Mouse (Mus musculus) stomach, embryonic 15.5 days (tissue): Measurements from ENCODE around the gene Dazap2. TPM values are rescaled to one million over a fixed set of nuclear protein-coding genes. Genes with fewer than 3 reads are reported as not detected.
A peak's percentile ranks its signal among the peaks of the same experiment; 100 is the strongest.

Experiments
- ATAC-seq: fragments of 200-750 bp; cut with Nextera tagmentation; 2 replicates; pipeline ENCODE4 v1.8.0; 2017; ENCODE audit warnings: low read depth, moderate number of reproducible peaks, moderate TSS enrichment; ENCODE audit not compliant: insufficient read depth, low FRiP score
- H3K27ac ChIP-seq: fragments of 300-500 bp; sonication (generic); 2 replicates; pipeline ENCODE4 v1.5.1; 2015; ENCODE audit warnings: mild to moderate bottlenecking, inconsistent platforms
- H3K27me3 ChIP-seq: fragments of 300-500 bp; sonication (generic); replicated peaks from 2 replicates; pipeline ENCODE4 v1.6.1; 2015; ENCODE audit warnings: inconsistent platforms
- H3K36me3 ChIP-seq: fragments of 300-500 bp; sonication (generic); 2 replicates; pipeline ENCODE4 v1.6.1; 2015; ENCODE audit warnings: inconsistent platforms
- H3K4me1 ChIP-seq: fragments of 300-500 bp; sonication (generic); 2 replicates; pipeline ENCODE4 v1.6.1; 2015; ENCODE audit warnings: inconsistent platforms
- H3K4me2 ChIP-seq: fragments of 300-500 bp; sonication (generic); 2 replicates; pipeline ENCODE4 v1.6.1; 2015; ENCODE audit warnings: mild to moderate bottlenecking, inconsistent platforms
- H3K4me3 ChIP-seq: fragments of 300-500 bp; sonication (generic); replicated peaks from 2 replicates; pipeline ENCODE4 v1.5.1; 2015; ENCODE audit warnings: inconsistent platforms
- H3K9ac ChIP-seq: fragments of 300-500 bp; sonication (generic); 2 replicates; pipeline ENCODE4 v1.6.1; 2015; ENCODE audit warnings: inconsistent platforms
- H3K9me3 ChIP-seq: fragments of 300-500 bp; sonication (generic); 2 replicates; pipeline ENCODE4 v1.6.1; 2016; ENCODE audit warnings: inconsistent platforms
- WGBS: fragments of 180-500 bp; shearing (Covaris S2); methylation state at CpG from one replicate; pipeline ENCODE4 v1.1.7; 2015; 5-methylcytosine and 5-hydroxymethylcytosine counted together
- microRNA-seq: library from miRNA; unstranded; fragments of <30 nt; microRNA quantifications from one replicate; pipeline ENCODE4, GENCODE M21; 2016
- polyA plus RNA-seq: library from polyadenylated mRNA; unstranded; fragments of >200 nt; fragmentation: Nextera tagmentation; extraction: Ambion mirVana; gene quantifications from 2 replicates; pipeline ENCODE4 v1.2.1, GENCODE M21; 2015

The Dazap2 gene
- polyA plus RNA-seq, 1 experiment from 2014 or later, result 194 TPM

DNA sequence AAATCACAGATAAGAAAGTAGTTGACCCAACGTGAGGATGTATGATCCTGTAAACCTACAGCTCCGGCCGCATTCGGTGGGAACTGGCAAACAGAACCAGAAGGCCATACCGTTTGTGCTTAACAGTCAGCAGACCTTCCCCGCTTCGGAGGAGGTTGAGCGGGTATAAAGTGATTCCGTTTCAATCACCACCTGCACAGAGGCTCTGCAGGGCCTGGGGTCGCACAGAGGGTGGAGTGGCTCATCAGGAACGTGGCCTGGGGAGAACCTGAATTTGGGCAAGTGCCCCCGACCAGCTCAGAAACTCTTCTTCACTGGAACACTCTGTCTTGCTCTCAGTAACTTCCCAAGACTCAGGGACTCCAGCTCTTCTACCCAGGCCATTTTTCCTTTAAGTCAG lies 51.7 kb downstream of the Dazap2 start:
- Histone ChIP-seq H3K9ac (no peak overlapping the region), H3K9me3 (no peaks in the 10 kb centered on the region), H3K27ac (0 out of 2 replicates have a peak overlapping the region, but pooled peaks have one; percentile 16), H3K4me3 (no peak overlapping the region), H3K4me2 (peak overlapping the region; percentile 9), H3K27me3 (no peaks in the 10 kb centered on the region), H3K4me1 (peaks cover 18% of the 10 kb centered on the region), H3K36me3 (no peaks in the 10 kb centered on the region)
- WGBS, result 25% methylated on average over 12 of the region's 12 CpGs
- ATAC-seq, result no peak

DNA sequence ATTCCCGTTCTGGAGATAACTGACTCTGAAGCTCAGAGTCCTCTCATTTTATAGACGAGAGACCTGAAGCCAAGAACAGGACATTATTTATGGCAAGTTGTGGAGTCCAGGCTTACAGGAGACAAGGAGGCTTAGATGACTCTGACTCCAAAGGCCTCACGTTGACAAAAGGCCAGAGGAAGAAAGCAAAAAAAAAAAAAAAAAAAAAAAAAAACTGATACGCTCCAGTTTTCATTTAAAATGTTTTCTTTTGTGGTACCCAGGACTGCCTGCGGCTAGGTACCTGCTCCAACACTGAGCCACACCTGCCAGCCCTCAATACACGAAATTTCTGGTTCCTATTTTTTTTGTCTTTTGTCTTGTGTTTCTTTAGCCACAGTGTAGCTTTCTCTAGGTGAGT lies 52.3 kb downstream of the Dazap2 start:
- H3K9ac ChIP-seq, result no peak overlapping the region
- no peak overlapping the region for H3K4me3 ChIP-seq
- no peaks in the 10 kb centered on the region for H3K36me3 ChIP-seq
- ATAC-seq, result no peak
- H3K4me2 ChIP-seq, result 0 out of 2 replicates have a peak overlapping the region, but pooled peaks have one; percentile 12
- H3K27me3 ChIP-seq, result no peaks in the 10 kb centered on the region
- H3K27ac ChIP-seq, result no peak overlapping the region
- H3K9me3 ChIP-seq, result no peaks in the 10 kb centered on the region
- WGBS, result 47% methylated on average over 6 of the region's 6 CpGs
- peaks cover 18% of the 10 kb centered on the region for H3K4me1 ChIP-seq

DNA sequence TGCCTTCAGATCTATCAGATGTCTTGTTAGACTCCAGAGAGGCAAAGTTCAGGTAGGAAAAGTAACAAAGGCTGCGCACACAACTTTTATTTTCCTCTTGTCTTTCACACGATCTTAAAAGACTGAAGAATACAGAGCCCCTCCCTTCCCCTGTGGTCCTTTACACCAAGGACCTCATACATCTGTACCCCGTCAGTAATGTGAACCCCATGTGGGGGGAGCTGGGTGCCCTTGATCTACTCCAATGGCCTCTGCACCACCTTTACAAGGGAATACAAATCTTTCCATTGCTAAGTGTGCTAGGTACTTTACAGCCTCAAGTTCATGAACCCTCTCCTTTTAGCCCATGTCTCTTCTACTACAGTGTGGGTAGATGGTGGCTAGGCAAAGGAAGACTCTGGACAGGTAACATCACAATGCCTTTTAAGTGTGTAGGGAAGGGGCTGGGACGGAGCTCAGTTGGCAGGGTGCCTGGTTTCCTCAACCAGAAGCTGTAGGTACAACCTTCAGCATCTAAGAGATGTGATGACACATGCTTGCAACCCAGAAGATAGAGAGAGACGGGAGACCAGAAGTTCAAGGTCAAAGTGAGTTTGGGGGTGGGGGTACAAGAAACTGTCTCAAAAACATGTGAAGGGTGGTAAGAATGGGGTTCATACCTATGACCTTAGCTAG lies 52.9 kb downstream of the Dazap2 start:
- no peak for ATAC-seq
- H3K9me3 ChIP-seq, result no peaks in the 10 kb centered on the region
- H3K9ac ChIP-seq, result no peak overlapping the region
- no peak overlapping the region for H3K27ac ChIP-seq
- H3K27me3 ChIP-seq, result no peaks in the 10 kb centered on the region
- H3K4me2 ChIP-seq, result 0 out of 2 replicates have a peak overlapping the region, but pooled peaks have one; percentile 12
- WGBS, result 72% methylated on average over 5 of the region's 5 CpGs
- no peak overlapping the region for H3K4me3 ChIP-seq
- no peaks in the 10 kb centered on the region for H3K36me3 ChIP-seq
- H3K4me1 ChIP-seq, result peaks cover 18% of the 10 kb centered on the region

DNA sequence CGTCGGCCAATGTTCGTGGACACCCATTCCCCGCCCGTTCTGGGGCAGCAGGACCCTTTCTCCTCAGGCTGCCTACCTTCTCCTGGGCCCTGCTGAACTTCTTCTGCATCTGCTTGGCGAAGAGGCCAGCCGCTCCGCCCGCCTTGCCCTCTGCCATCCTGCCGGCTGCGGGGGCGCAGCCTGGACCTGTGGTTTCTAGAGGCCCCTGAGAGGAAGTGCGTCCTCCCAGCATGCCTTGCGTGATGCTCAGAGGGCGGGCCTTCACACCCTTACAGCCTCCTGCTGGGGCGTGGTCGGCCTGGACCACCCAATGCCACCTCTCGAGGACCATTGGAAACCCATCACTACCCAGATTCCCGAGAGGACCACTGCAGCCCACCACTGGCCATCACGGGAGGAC lies 54.2 kb downstream of the Dazap2 start, which contains the start of gene Bin2:
Gene Bin2, minus strand, starts transcription at position 217 of the 400 bp plus-strand sequence.
- Histone ChIP-seq H3K4me3 (no peak within 1 kb of the TSS; the same call in 1 of the 2 replicates), H3K36me3 (no peaks in the 10 kb centered on the region), H3K4me1 (peaks cover 10% of the 10 kb centered on the region), H3K27ac (no peak within 1 kb of the TSS), H3K9me3 (no peaks in the 10 kb centered on the region), H3K9ac (no peak within 1 kb of the TSS), H3K27me3 (no peaks in the 10 kb centered on the region), H3K4me2 (no peak within 1 kb of the TSS)
- no peak for ATAC-seq
- 82% methylated on average over 20 of the region's 20 CpGs for WGBS

DNA sequence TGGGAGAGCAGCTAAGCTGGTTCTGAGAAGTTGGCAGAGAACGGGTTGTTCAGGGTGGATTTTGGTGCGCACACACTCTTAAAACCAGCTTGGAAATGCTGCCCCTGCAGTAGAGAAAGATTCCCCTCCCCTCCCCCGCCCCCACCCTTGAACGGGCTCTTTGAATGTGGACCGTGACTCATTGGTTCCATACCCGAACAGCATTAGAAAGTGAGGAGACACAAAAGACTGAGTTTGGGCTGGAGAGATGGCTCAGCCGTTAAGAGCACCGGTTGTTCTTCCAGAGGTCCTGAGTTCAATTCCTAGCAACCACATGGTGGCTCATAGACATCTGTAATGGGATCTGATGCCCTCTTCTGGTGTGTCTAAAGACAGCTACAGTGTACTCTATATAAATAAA lies 54.9 kb downstream of the Dazap2 start:
- no peak overlapping the region for H3K9ac ChIP-seq
- 81% methylated on average over 8 of the region's 8 CpGs for WGBS
- peaks cover 11% of the 10 kb centered on the region for H3K4me1 ChIP-seq
- ATAC-seq, result no peak
- H3K4me3 ChIP-seq, result no peak overlapping the region
- H3K9me3 ChIP-seq, result no peaks in the 10 kb centered on the region
- H3K4me2 ChIP-seq, result no peak overlapping the region
- H3K27me3 ChIP-seq, result no peaks in the 10 kb centered on the region
- H3K36me3 ChIP-seq, result no peaks in the 10 kb centered on the region
- H3K27ac ChIP-seq, result no peak overlapping the region

Small RNAs within 50 kb of the gene (microRNA-seq; reads per million reads assigned to microRNA genes)
- gene Mir6961, result not detected

Other genes with a start within 250 kb of the Dazap2 start
- 0.05 and 0.12 TPM in 2 replicates for gene Gm5475, start 193.2 kb upstream of the Dazap2 start, polyA plus RNA-seq
- 24.0 and 25.8 TPM in 2 replicates for gene Slc11a2, start 190.3 kb upstream of the Dazap2 start, polyA plus RNA-seq
- gene Letmd1, start 146.3 kb upstream of the Dazap2 start, polyA plus RNA-seq, result 25.5 and 30.3 TPM in 2 replicates
- gene Csrnp2, start 119.9 kb upstream of the Dazap2 start, polyA plus RNA-seq, result 9.2 and 9.3 TPM in 2 replicates
- gene Tfcp2, start 63.3 kb upstream of the Dazap2 start, polyA plus RNA-seq, result 22.5 and 25.9 TPM in 2 replicates
- gene Pou6f1, start 15.4 kb upstream of the Dazap2 start, polyA plus RNA-seq, result 4.7 and 4.9 TPM in 2 replicates
- gene Smagp, start 21.6 kb downstream of the Dazap2 start, polyA plus RNA-seq, result 37.8 and 41.9 TPM in 2 replicates
- 7.1 TPM in 2 replicates for gene Bin2, start 54.2 kb downstream of the Dazap2 start, polyA plus RNA-seq
- gene Cela1, start 72.6 kb downstream of the Dazap2 start, polyA plus RNA-seq, result 273 and 329 TPM in 2 replicates
- 4.0 and 4.4 TPM in 2 replicates for gene Galnt6, start 114.0 kb downstream of the Dazap2 start, polyA plus RNA-seq
- gene Slc4a8, start 146.4 kb downstream of the Dazap2 start, polyA plus RNA-seq, result 4.6 and 4.9 TPM in 2 replicates